Mouse (Mus musculus) thymus, adult 2 months (tissue): ENCODE data around the gene Plekhh1. TPM values are rescaled to one million over a fixed set of nuclear protein-coding genes. Genes with fewer than 3 reads are reported as not detected.

Experiments
- DNase-seq: peaks from one replicate; pipeline ENCODE4 v3.0.0; 2021
- H3K27ac ChIP-seq: fragments of 200-500 bp; 2 replicates; pipeline ENCODE4 v1.5.1; 2012; ENCODE audit warnings: low read length, control low read depth; ENCODE audit not compliant: control insufficient read depth, insufficient read depth
- H3K27me3 ChIP-seq: fragments of 200-500 bp; 2 replicates; pipeline ENCODE4 v1.6.1; 2012; ENCODE audit warnings: mild to moderate bottlenecking, low read length, moderate library complexity, mixed read lengths; ENCODE audit not compliant: control insufficient read depth, insufficient read depth
- H3K36me3 ChIP-seq: fragments of 200-500 bp; 2 replicates; pipeline ENCODE4 v1.6.1; 2012; ENCODE audit warnings: mild to moderate bottlenecking, low read length, moderate library complexity; ENCODE audit not compliant: control insufficient read depth, insufficient read depth
- H3K4me1 ChIP-seq: fragments of 200-500 bp; replicated peaks from 2 replicates; pipeline ENCODE4 v1.6.1; 2012; ENCODE audit warnings: low read length; ENCODE audit not compliant: control insufficient read depth, insufficient read depth
- H3K4me3 ChIP-seq: fragments of 200-500 bp; 2 replicates; pipeline ENCODE4 v1.5.1; 2012; ENCODE audit warnings: mild to moderate bottlenecking, low read length, control low read depth, moderate library complexity; ENCODE audit not compliant: control insufficient read depth, insufficient read depth
- CTCF ChIP-seq: fragments of 200-500 bp; IDR thresholded peaks from 2 replicates; pipeline ENCODE4 v1.5.1; 2012; ENCODE audit warnings: mild to moderate bottlenecking, control low read depth, low read length, moderate library complexity, borderline replicate concordance; ENCODE audit not compliant: control insufficient read depth, poor library complexity, insufficient read depth; ENCODE audit errors: extremely low read depth
- POLR2A ChIP-seq: fragments of 200-500 bp; IDR thresholded peaks from 2 replicates; pipeline ENCODE4 v1.6.1; 2012; ENCODE audit warnings: mild to moderate bottlenecking, low read length, control low read depth, moderate library complexity; ENCODE audit not compliant: control insufficient read depth, poor library complexity, insufficient read depth; ENCODE audit errors: extremely low read depth
- WGBS: fragments of 180-500 bp; shearing (Covaris S2); methylation state at CpG from one replicate; pipeline ENCODE4 v1.1.7; 2018; 5-methylcytosine and 5-hydroxymethylcytosine counted together
- polyA plus RNA-seq: library from polyadenylated mRNA; depleted of rRNA; stranded (reverse); fragments of >200 nt; gene quantifications from 2 replicates; pipeline ENCODE4 v1.2.3, GENCODE M21; 2012

The Plekhh1 gene
- polyA plus RNA-seq, 1 experiment: 0.96 TPM

- no peaks in the 10 kb centered on the region for H3K27me3 ChIP-seq
- no peak for TF ChIP-seq CTCF
- TF ChIP-seq POLR2A: no peak
- peak; percentile 20 for DNase-seq
- H3K27ac ChIP-seq: no peak overlapping the region
- H3K4me1 ChIP-seq: no peaks in the 10 kb centered on the region
- no peak overlapping the region for H3K4me3 ChIP-seq
- WGBS: 94% methylated on average over 7 of the region's 7 CpGs
- no peaks in the 10 kb centered on the region for H3K36me3 ChIP-seq
Measured at GRCm38 (mm10) chr12:79055276-79055675, 26.3 kb downstream of the Plekhh1 start.

- no peak overlapping the region for H3K4me3 ChIP-seq
- TF ChIP-seq CTCF: no peak
- no peak for TF ChIP-seq POLR2A
- no peaks in the 10 kb centered on the region for H3K27me3 ChIP-seq
Measured at GRCm38 (mm10) chr12:79059573-79059972, 30.6 kb downstream of the Plekhh1 start.

GRCm38 (mm10) chr12:79060134-79060533 lies 31.2 kb downstream of the Plekhh1 start:
- H3K4me1 ChIP-seq: no peaks in the 10 kb centered on the region
- H3K4me3 ChIP-seq: no peak overlapping the region
- H3K27me3 ChIP-seq: no peaks in the 10 kb centered on the region
- no peaks in the 10 kb centered on the region for H3K36me3 ChIP-seq
- TF ChIP-seq POLR2A: no peak
- no peak for TF ChIP-seq CTCF
- DNase-seq: no peak
- 91% methylated on average over 9 of the region's 9 CpGs for WGBS
- H3K27ac ChIP-seq: no peak overlapping the region

More at GRCm38 (mm10) chr12:79059573-79059972, 30.6 kb downstream of the Plekhh1 start:
- H3K4me1 ChIP-seq: no peaks in the 10 kb centered on the region
- H3K36me3 ChIP-seq: no peaks in the 10 kb centered on the region
- no peak for DNase-seq
- 96% methylated on average over 6 of the region's 6 CpGs for WGBS
- H3K27ac ChIP-seq: no peak overlapping the region

- H3K27ac ChIP-seq: no peak overlapping the region
- TF ChIP-seq POLR2A (no peak), CTCF (no peak)
- DNase-seq: no peak
- no peak overlapping the region for H3K4me3 ChIP-seq
- WGBS: 74% methylated on average over 7 of the region's 7 CpGs
- H3K27me3 ChIP-seq: no peaks in the 10 kb centered on the region
- H3K4me1 ChIP-seq: no peaks in the 10 kb centered on the region
- H3K36me3 ChIP-seq: no peaks in the 10 kb centered on the region
Measured at GRCm38 (mm10) chr12:79060766-79061652, 32.0 kb downstream of the Plekhh1 start.

- DNase-seq: peak; percentile 27
- no peaks in the 10 kb centered on the region for H3K36me3 ChIP-seq
Measured at GRCm38 (mm10) chr12:79064451-79064850, 35.5 kb downstream of the Plekhh1 start.

GRCm38 (mm10) chr12:79066431-79066830 lies 37.5 kb downstream of the Plekhh1 start:
- 90% methylated on average over 9 of the region's 9 CpGs for WGBS
- H3K27me3 ChIP-seq: no peaks in the 10 kb centered on the region
- no peak overlapping the region for H3K4me3 ChIP-seq
- no peak for DNase-seq
- TF ChIP-seq POLR2A (no peak), CTCF (no peak)
- H3K27ac ChIP-seq: no peak overlapping the region
- H3K4me1 ChIP-seq: peaks cover 7% of the 10 kb centered on the region; the same call in 1 of the 2 replicates
- no peaks in the 10 kb centered on the region for H3K36me3 ChIP-seq

More at GRCm38 (mm10) chr12:79064451-79064850, 35.5 kb downstream of the Plekhh1 start:
- no peaks in the 10 kb centered on the region for H3K27me3 ChIP-seq
- no peak overlapping the region for H3K27ac ChIP-seq
- peaks cover under 1% of the 10 kb centered on the region; the same call in 1 of the 2 replicates for H3K4me1 ChIP-seq
- WGBS: 94% methylated on average over 13 of the region's 13 CpGs
- no peak for TF ChIP-seq CTCF
- TF ChIP-seq POLR2A: no peak
- H3K4me3 ChIP-seq: no peak overlapping the region
